Mouse (Mus musculus) liver, postnatal 0 days (tissue): ENCODE data around the gene Ammecr1.

ENCODE experiments used
- CTCF ChIP-seq: sonication (generic); IDR thresholded peaks from 2 replicates; pipeline ENCODE4 v1.5.1; 2016; ENCODE audit warnings: antibody characterized with exemption, low read depth
- EP300 ChIP-seq: IDR thresholded peaks from 2 replicates; pipeline ENCODE4 v1.6.1; 2016; ENCODE audit warnings: antibody characterized with exemption, low read depth, mild to moderate bottlenecking

- TF ChIP-seq CTCF (no peak), EP300 (no peak)
These were observed 62.7 kb downstream of the Ammecr1 start for GRCm38 (mm10) chrX:142903854-142904253.
